Mouse (Mus musculus) heart, embryonic 14.5 days (tissue): Measurements from ENCODE around the gene Olfr625-ps1. TPM values are rescaled to one million over a fixed set of nuclear protein-coding genes. Genes with fewer than 3 reads are reported as not detected.
"Not testable (repeated sequence)": the region's sequence is repeated elsewhere in the genome, so short reads cannot be mapped to it uniquely, and the experiment has no call there.

Experiments used
- ATAC-seq: fragments of 200-750 bp; cut with Nextera tagmentation; 2 replicates; pipeline ENCODE4 v1.8.0; 2017; ENCODE audit warnings: low read depth, moderate TSS enrichment; ENCODE audit not compliant: insufficient number of reproducible peaks, insufficient read depth, low FRiP score
- H3K27ac ChIP-seq, 2 experiments: fragments of 200-500 bp in 1 of 2; fragments of 300-500 bp in 1 of 2; sonication (generic) in 1 of 2; replicated peaks in 1 of 2; 2 replicates each; pipeline ENCODE4 v1.5.1; 2012 to 2014; ENCODE audit warnings: low read depth in 2 of 2, low read length in 2 of 2, control low read depth in 1 of 2, mild to moderate bottlenecking in 1 of 2, mixed read lengths in 1 of 2; ENCODE audit not compliant: control insufficient read depth in 1 of 2, insufficient read depth in 1 of 2
- H3K27me3 ChIP-seq: fragments of 300-500 bp; sonication (generic); 2 replicates; pipeline ENCODE4 v1.6.1; 2014; ENCODE audit warnings: mild to moderate bottlenecking, low read length, control low read depth; ENCODE audit not compliant: control insufficient read depth, insufficient read depth
- H3K36me3 ChIP-seq: fragments of 300-500 bp; sonication (generic); 2 replicates; pipeline ENCODE4 v1.6.1; 2014; ENCODE audit warnings: mild to moderate bottlenecking, control low read depth, low read length, mixed read lengths; ENCODE audit not compliant: control insufficient read depth, insufficient read depth
- H3K4me1 ChIP-seq, 2 experiments: fragments of 200-500 bp in 1 of 2; fragments of 300-500 bp in 1 of 2; sonication (generic) in 1 of 2; 2 replicates each; pipeline ENCODE4 v1.6.1; 2012 to 2014; ENCODE audit warnings: low read length in 2 of 2, control low read depth in 1 of 2, mixed read lengths in 1 of 2; ENCODE audit not compliant: control insufficient read depth in 2 of 2, insufficient read depth in 2 of 2
- H3K4me2 ChIP-seq: fragments of 300-500 bp; sonication (generic); 2 replicates; pipeline ENCODE4 v1.6.1; 2014; ENCODE audit warnings: mild to moderate bottlenecking, low read length
- H3K4me3 ChIP-seq, 2 experiments: fragments of 200-500 bp in 1 of 2; fragments of 300-500 bp in 1 of 2; sonication (generic) in 1 of 2; 2 replicates each; pipeline ENCODE4 v1.5.1; 2012 to 2014; ENCODE audit warnings: low read length in 2 of 2, mild to moderate bottlenecking in 2 of 2, control low read depth in 1 of 2, low read depth in 1 of 2, moderate library complexity in 1 of 2; ENCODE audit not compliant: control insufficient read depth in 1 of 2, insufficient read depth in 1 of 2
- H3K9ac ChIP-seq: fragments of 300-500 bp; sonication (generic); 2 replicates; pipeline ENCODE4 v1.6.1; 2014; ENCODE audit warnings: mild to moderate bottlenecking, low read length
- H3K9me3 ChIP-seq: fragments of 300-500 bp; sonication (generic); 2 replicates; pipeline ENCODE4 v1.6.1; 2016; ENCODE audit warnings: low read length, control low read depth; ENCODE audit not compliant: control insufficient read depth
- WGBS: fragments of 180-500 bp; shearing (Covaris S2); extraction: QIAGEN DNeasy Blood & Tissue Kit; methylation state at CpG from one replicate; pipeline ENCODE4 v1.1.7; 2014; 5-methylcytosine and 5-hydroxymethylcytosine counted together
- polyA plus RNA-seq: library from polyadenylated mRNA; unstranded; fragments of >200 nt; fragmentation: Nextera tagmentation; extraction: Ambion mirVana; gene quantifications from 2 replicates; pipeline ENCODE4 v1.2.1, GENCODE M21; 2014

The Olfr625-ps1 gene
- polyA plus RNA-seq, 1 experiment from 2014 or later, result not detected

- no peak within 1 kb of the TSS for H3K9ac ChIP-seq
- ATAC-seq, result no peak
- no peaks in the 10 kb centered on the region for H3K36me3 ChIP-seq
- no peaks in the 10 kb centered on the region for H3K4me1 ChIP-seq
- H3K4me3 ChIP-seq, result no peak within 1 kb of the TSS
- no peak within 1 kb of the TSS for H3K4me2 ChIP-seq
- H3K9me3 ChIP-seq, result no peaks in the 10 kb centered on the region
- no peak within 1 kb of the TSS for H3K27ac ChIP-seq
- no peaks in the 10 kb centered on the region for H3K27me3 ChIP-seq
Measured at GRCm38 (mm10) chr7:103714371-103714770, 31.9 kb downstream of the Olfr625-ps1 start, which contains the start of gene Olfr243. Olfr243 (plus strand) TSS chr7:103714671.

- ATAC-seq, H3K4me3 ChIP-seq, H3K4me1 ChIP-seq, H3K36me3 ChIP-seq, H3K27me3 ChIP-seq, H3K27ac ChIP-seq, H3K4me2 ChIP-seq, H3K9ac ChIP-seq, H3K9me3 ChIP-seq: not testable (repeated sequence)
- WGBS, result 100% methylated on average over 1 of the region's 1 CpGs
Measured at GRCm38 (mm10) chr7:103716398-103716797, 33.9 kb downstream of the Olfr625-ps1 start.

GRCm38 (mm10) chr7:103730074-103730473 lies 47.6 kb downstream of the Olfr625-ps1 start, which contains the start of gene Olfr628:
Olfr628 (plus strand) TSS chr7:103730374.
- Histone ChIP-seq H3K27me3 (no peaks in the 10 kb centered on the region), H3K36me3 (no peaks in the 10 kb centered on the region), H3K9me3 (no peaks in the 10 kb centered on the region), H3K27ac (no peak within 1 kb of the TSS), H3K4me1 (no peaks in the 10 kb centered on the region), H3K4me3 (no peak within 1 kb of the TSS), H3K4me2 (no peak within 1 kb of the TSS), H3K9ac (no peak within 1 kb of the TSS)
- no peak for ATAC-seq
- 88% methylated on average over 1 of the region's 1 CpGs for WGBS

Other genes starting within 250 kb of the Olfr625-ps1 start
- gene Olfr605, start 237.3 kb upstream of the Olfr625-ps1 start, polyA plus RNA-seq, result not detected in 2 replicates
- gene Olfr606, start 233.7 kb upstream of the Olfr625-ps1 start, polyA plus RNA-seq, result not detected in 2 replicates
- gene Olfr607, start 218.6 kb upstream of the Olfr625-ps1 start, polyA plus RNA-seq, result 0.30 and 0.38 TPM in 2 replicates
- gene Olfr608, start 212.8 kb upstream of the Olfr625-ps1 start, polyA plus RNA-seq, result 0.40 and 0.62 TPM in 2 replicates
- not detected in 2 replicates for gene Olfr609, start 184.7 kb upstream of the Olfr625-ps1 start, polyA plus RNA-seq
- gene Olfr610, start 170.6 kb upstream of the Olfr625-ps1 start, polyA plus RNA-seq, result not detected in 2 replicates
- not detected in 2 replicates for gene Olfr611, start 161.9 kb upstream of the Olfr625-ps1 start, polyA plus RNA-seq
- gene Olfr612, start 140.0 kb upstream of the Olfr625-ps1 start, polyA plus RNA-seq, result not detected in 2 replicates
- not detected in 2 replicates for gene Olfr613, start 134.6 kb upstream of the Olfr625-ps1 start, polyA plus RNA-seq
- not detected in 2 replicates for gene Olfr615, start 126.6 kb upstream of the Olfr625-ps1 start, polyA plus RNA-seq
- gene Olfr616, start 113.6 kb upstream of the Olfr625-ps1 start, polyA plus RNA-seq, result not detected in 2 replicates
- not detected in 2 replicates for gene Olfr617, start 109.7 kb upstream of the Olfr625-ps1 start, polyA plus RNA-seq
- gene Olfr618, start 92.6 kb upstream of the Olfr625-ps1 start, polyA plus RNA-seq, result not detected in 2 replicates
- not detected in 2 replicates for gene Olfr619, start 82.1 kb upstream of the Olfr625-ps1 start, polyA plus RNA-seq
- not detected in 2 replicates for gene Olfr620, start 70.2 kb upstream of the Olfr625-ps1 start, polyA plus RNA-seq
- not detected in 2 replicates for gene Olfr622, start 40.0 kb upstream of the Olfr625-ps1 start, polyA plus RNA-seq
- not detected in 2 replicates for gene Olfr623, start 19.0 kb upstream of the Olfr625-ps1 start, polyA plus RNA-seq
- 0.04 and 0.08 TPM in 2 replicates for gene Olfr624, start 11.5 kb upstream of the Olfr625-ps1 start, polyA plus RNA-seq
- gene Olfr243, start 32.0 kb downstream of the Olfr625-ps1 start, polyA plus RNA-seq, result not detected in 2 replicates
- not detected in 2 replicates for gene Olfr628, start 47.7 kb downstream of the Olfr625-ps1 start, polyA plus RNA-seq
- not detected in 2 replicates for gene Olfr629, start 62.2 kb downstream of the Olfr625-ps1 start, polyA plus RNA-seq
- gene Olfr630, start 74.6 kb downstream of the Olfr625-ps1 start, polyA plus RNA-seq, result not detected in 2 replicates
- not detected in 2 replicates for gene Olfr69, start 88.9 kb downstream of the Olfr625-ps1 start, polyA plus RNA-seq
- gene Olfr68, start 97.0 kb downstream of the Olfr625-ps1 start, polyA plus RNA-seq, result not detected in 2 replicates
- gene Olfr67, start 109.1 kb downstream of the Olfr625-ps1 start, polyA plus RNA-seq, result not detected in 2 replicates
- 4,945 and 8,964 TPM in 2 replicates for gene Hbb-bt, start 131.3 kb downstream of the Olfr625-ps1 start, polyA plus RNA-seq
- 11,662 and 20,684 TPM in 2 replicates for gene Hbb-bs, start 145.4 kb downstream of the Olfr625-ps1 start, polyA plus RNA-seq
- not detected in 2 replicates for gene Hbb-bh2, start 157.8 kb downstream of the Olfr625-ps1 start, polyA plus RNA-seq
- 15.5 and 17.8 TPM in 2 replicates for gene Hbb-bh1, start 160.4 kb downstream of the Olfr625-ps1 start, polyA plus RNA-seq
- 2,227 and 2,640 TPM in 2 replicates for gene Hbb-y, start 170.5 kb downstream of the Olfr625-ps1 start, polyA plus RNA-seq
- gene Olfr66, start 203.5 kb downstream of the Olfr625-ps1 start, polyA plus RNA-seq, result not detected in 2 replicates
- gene Olfr64, start 211.8 kb downstream of the Olfr625-ps1 start, polyA plus RNA-seq, result not detected in 2 replicates
- gene Olfr65, start 220.8 kb downstream of the Olfr625-ps1 start, polyA plus RNA-seq, result not detected in 2 replicates
- gene Olfr631, start 246.1 kb downstream of the Olfr625-ps1 start, polyA plus RNA-seq, result not detected in 2 replicates